Mouse (Mus musculus) spleen, postnatal 4 days (tissue): ENCODE data around the gene Gm27021.

Experiments
- DNase-seq, 2 experiments: peaks; one replicate each; pipeline ENCODE4 v3.0.0; 2022; ENCODE audit warnings: low spot score in 2 of 2

Gene Gm27021

DNA sequence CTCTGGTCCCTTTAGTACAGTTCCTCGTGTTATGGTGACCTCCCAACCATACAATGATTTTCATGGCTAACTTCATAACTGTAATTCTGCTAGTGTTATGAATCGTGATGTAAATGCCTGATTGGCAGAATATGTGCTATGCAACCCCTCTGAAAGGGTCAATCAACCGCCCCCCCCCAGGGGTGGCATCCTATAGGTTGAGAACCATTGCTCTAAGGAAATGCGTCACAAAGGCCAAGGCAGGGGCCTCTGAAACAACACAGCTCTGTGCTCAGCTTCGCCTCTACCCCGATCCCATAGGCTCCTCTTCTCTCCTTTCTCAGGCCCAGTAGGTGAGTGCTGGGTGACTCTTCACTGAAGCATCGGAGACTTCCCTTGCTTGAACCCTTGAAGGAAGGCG lies 17.7 kb upstream of the Gm27021 start:
- DNase-seq, result no peak

DNA sequence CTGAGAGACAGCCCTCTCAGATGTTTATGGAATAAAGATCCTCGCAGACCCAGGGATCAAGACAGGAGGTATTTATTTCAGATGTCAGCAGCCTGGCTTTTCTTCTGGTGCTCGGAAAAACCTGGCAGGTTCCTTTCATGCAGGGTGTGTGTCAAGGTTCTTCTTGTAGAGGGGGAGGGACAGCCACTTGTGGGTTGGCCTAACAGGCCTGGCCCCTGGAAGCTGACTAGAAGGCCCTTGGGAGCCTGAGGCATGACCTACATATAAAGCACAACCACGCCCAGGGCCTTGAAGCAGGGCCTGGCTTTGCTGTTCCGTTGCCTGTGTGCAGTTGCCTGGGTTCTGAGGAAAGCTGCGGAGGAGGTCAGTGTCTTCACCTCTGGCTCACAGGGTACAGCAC lies 17.2 kb upstream of the Gm27021 start:
- DNase-seq, result no peak

DNA sequence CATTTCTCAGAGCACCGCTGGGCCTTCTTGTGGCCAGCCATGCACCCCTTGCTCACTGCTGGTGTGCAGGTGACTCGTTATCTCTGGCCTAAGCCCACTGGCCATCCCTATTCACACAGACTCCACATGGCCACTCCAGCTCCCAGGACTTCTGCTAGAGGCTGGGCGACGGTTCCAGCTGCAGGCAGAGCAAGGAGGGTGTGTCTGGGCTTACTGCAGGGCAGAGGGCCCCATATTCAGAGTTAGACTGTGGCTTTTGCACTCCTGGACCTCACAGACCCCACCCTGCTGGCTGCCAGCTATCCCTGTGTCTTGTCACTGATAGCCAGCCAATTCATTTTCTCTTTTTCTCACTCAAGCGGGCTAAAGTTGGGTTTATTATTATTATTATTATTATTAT lies 16.2 kb upstream of the Gm27021 start:
- no peak for DNase-seq

- peak; percentile 79 to 90 for DNase-seq
Observed at GRCm38 (mm10) chr8:120683602-120684001, 15.7 kb upstream of the Gm27021 start.

- no peak for DNase-seq
Observed at GRCm38 (mm10) chr8:120681113-120681512, 13.2 kb upstream of the Gm27021 start.

DNA sequence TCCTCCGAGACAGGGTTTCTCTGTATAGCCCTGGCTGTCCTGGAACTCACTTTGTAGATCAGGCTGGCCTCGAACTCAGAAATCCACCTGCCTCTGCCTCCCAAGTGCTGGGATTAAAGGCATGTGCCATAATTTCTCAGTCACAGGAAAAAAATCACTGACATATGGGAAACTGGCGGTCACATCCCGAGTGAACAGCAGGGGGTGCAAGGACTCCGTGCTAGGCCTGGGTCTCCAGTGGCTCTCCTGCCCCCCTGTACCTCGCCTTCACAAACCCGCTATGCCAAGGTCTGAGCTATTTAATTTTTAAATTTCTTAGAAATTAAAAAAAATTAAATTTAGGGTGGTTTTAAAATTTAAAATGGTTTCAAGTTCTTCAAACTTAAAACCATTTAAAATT lies 12.5 kb upstream of the Gm27021 start:
- DNase-seq, result peak in 1 of 2 experiments; percentile 47

DNA sequence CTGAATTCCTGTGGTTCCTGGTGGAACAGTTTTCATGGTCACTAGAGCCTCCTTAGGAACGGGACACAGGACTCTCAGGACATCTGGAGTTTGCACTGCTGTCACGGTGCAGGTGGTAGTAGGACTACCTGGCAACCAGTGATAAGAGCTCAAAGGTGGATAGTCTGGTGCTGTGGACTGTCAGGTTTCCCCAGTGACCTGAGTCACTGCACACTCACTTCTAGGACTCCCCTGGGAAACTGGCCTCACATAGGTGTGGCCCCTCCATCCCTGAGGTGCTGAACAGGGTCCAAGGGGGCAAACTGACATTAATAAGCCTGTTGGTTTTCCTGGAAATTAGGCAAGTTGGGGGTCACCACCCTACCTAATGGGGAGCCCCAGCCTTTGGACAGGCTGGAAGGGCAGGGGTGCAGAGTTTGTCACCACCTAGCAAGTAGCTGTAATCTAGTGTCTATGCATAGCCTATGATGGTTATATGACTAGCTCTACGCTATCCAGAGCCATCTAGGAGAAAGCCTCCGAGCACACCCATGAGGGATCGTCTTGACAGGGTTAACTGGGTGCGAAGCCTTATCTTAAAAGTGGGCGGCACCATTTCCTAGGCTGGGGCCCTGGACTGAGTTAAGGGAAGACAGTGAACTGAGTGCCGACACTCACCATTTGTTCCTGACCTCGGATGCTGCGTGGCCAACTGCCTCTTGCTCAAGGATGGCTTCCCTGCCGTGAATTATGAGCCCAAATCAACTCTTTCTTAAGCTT lies 11.9 kb upstream of the Gm27021 start:
- DNase-seq, result no peak

DNA sequence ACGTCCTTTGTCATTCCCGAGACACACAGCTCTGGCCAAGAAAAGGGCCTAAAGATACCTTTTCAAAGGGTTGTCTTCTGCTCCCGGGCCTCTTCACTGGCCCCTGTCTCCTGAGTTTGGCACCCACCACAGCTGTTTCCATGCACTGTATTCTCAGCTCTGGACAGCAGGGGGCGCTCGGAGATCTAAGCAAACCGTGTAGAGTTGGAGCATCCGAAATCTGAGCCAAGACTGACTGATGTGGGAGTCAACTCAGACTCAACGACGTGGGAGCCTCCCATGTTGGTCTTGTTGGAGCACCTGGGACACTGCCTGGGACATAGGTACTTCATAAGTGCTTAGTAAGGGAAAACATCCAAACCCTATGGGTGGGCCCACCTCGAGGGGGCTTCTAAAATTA lies 10.6 kb upstream of the Gm27021 start:
- peak; percentile 77 to 95 for DNase-seq

DNA sequence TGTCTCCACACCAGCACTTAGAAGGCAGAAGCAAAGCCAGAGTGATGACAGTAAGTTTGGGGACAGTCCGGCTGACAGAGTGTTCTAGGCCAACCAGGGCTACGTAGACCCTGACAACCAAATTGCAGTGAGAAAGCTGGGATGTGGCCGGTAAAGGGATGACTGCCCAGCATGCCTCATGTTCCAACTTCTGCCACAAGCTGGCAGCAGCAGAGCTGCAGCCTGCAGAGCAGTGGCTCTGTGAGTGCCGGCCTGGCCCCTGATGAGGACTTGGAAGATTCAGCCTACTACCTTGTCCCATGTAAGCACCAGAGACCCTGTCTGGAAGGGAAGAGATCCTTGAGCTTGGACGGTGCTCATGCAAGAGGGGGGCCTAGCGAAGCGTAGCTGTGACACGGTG lies 7.8 kb upstream of the Gm27021 start:
- DNase-seq, result no peak

GRCm38 (mm10) chr8:120673298-120673697 lies 5.4 kb upstream of the Gm27021 start:
- no peak for DNase-seq

DNA sequence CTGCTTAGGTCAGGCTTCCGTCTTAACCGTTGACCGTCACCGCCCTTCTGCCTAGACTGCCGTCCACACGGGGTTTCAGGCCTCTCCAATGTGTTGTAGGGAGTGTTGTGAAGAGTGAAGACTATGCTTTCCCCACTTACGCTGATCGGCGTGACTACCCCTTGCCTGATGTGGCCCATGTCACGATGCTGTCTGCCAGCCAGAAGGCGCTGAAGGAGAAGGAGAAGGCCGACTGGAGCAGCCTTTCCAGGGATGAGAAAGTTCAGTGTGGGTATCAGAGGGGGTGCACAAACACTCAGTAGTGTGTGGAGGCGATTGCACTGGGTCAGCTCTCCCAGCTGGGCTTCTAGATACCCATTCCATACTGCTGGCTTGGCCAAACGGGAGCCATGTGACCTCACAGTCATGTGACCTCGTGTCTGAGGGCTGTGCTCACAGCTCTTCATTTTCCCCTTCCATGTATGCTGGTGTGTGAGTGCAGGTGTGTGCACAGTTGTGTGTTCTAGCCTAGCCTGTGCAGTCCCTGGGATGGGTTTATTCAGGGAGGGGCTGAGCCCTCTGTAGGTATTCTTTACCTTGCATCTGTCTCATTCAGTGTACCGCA lies 4.8 kb upstream of the Gm27021 start:
- no peak for DNase-seq

- no peak for DNase-seq
Observed at GRCm38 (mm10) chr8:120671775-120672174, 3.9 kb upstream of the Gm27021 start.

GRCm38 (mm10) chr8:120668374-120668905 lies 561 bp upstream of the Gm27021 start, which contains the start of gene Emc8:
TSS of gene Emc8 (minus strand) at chr8:120668573.
- no peak for DNase-seq

DNA sequence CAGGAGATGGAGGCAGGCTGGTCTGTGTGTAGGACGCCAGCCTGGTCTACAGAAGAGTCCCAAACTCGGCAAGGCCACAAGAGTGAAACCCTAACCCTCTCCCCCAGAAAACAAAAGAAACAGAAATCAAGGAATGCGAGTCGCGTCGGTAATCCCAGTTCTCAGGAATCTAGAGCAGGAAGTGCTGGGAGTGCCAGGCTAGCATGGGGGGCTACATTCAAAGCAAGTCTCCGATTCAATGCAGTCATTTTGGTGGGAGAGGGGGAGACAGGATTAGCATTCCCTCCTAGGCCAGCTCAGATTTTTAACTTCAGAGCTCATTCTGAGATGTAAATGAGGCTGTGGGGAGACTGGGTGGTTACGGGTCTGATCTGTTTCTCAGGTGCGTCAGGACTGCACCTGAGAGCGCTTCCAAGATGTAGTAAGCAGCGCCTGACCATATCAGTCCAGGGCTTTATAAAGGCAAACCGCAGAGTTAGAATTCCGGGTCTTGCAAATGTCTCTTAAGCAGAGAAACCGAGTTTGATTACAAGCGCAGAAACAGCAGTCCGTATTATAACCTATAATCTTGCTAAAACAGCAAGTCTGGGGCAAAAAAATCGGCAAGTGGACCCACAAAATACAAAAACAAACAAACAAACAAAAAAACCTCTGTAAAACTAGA lies 940 bp downstream of the Gm27021 start:
- DNase-seq, result no peak

DNA sequence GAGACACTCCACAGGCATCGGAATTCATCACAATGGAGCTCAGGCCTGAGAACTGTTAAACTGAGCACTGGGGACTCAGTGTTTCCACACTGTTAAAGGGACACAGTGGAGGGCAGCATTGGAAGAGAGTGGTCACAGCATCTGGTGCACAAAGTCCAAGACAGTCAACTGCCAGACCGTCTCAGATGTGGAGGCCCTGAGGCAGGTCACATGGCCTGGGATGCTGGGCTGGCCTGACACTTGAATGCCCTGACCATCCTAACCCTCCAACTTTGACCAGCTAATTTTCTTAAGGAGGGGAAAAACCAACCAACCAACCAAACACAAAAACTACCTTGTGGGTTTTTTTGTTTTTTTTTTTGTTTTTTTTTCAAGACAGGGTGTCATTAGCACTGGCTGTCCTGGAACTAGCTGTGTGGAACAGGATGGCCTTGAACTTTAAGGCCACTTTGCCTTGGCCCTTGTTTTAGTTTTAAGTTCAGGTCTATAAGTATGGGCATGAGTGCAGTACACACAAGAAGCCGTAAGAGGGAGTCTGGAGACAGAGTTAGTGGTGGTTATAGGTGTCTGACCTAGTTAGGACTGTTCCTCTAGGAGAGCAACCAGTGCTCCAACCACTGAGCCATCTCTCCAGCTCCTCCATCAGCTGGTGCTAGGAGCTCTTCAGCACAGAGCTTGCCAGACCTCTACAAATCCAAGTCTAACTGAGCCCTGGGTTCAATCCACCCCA lies 2.0 kb downstream of the Gm27021 start:
- peak in 1 of 2 experiments; percentile 45 for DNase-seq

- no peak for DNase-seq
Observed at GRCm38 (mm10) chr8:120664566-120664965, 3.3 kb downstream of the Gm27021 start.

- DNase-seq, result no peak
Observed at GRCm38 (mm10) chr8:120657415-120657814, 10.5 kb downstream of the Gm27021 start.

DNA sequence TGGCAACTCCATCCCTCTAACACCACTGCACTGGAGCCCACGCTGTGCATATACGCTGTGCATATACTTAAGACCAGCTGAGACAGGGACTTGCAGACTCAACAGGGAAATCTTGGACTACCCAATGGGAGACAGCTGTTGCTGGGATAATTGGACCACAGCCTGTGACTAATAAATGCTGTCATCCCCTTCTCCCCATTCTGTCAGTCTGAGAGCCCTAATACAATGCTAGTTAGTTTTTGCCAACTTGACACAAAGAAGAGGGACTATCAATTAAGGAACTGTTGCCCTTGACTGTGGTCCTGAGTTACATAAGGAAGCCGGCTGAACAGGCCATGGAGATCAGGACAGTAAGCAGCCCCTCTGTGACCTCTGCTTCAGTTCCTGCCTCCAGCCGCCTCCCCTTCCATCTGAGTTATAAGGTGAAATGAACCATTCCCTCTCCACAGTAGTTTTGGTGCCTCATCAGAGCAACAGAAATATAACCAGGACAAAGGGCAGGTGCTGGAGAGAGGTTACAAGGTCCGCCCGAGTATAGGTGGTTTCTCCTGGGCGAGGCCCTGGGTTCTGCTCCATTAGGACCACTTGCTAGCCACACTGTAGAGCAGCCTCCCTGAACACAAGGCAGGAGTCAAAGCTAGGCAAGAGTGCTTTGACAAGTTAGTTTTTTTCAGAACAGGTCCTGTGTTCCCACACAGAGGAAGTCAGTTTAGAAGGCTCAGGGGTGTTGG lies 11.4 kb downstream of the Gm27021 start:
- no peak for DNase-seq

DNA sequence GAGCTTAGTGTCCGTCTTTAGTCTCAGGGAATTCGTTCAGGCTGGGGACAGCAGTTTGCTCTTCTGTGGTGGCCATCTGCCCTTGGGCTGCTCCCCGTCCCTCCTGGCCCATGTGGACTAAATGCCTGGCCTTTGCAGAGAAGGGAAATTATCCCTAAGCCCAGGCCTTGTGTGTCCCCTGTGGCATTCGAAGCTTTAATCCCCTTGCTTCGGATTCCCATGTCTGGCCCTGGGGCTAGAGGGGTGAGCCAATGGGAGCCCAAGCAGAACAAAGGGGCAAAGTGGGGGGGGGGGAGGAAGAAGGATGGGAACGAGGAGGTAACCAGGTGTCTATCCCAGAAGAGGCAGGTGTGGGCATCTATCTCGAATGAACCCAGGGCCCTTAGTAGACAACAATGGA lies 20.3 kb downstream of the Gm27021 start, which contains the start of gene 1190005I06Rik:
TSS of gene 1190005I06Rik (minus strand) at position 101 of the 400 bp plus-strand sequence.
- no peak for DNase-seq

DNA sequence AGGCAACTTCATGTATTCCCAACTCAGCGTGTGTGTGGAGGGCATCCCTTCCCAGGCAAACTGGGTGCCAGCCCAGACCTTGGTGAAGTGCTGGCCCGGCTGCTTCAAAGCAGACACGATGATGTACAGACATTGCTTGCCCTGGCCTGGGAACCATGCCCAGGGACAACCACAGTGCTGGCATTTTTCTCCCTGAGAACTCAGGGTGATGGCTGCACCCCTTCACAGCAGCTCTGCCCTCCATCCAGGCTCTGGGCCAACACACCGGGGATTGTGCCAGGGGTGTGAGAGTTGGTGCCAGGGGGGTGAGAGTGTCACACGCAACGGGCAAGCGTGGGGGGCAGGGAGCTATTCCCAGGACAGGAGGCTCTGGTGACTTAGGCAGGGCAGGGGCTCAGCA lies 23.2 kb downstream of the Gm27021 start:
- DNase-seq, result no peak

DNA sequence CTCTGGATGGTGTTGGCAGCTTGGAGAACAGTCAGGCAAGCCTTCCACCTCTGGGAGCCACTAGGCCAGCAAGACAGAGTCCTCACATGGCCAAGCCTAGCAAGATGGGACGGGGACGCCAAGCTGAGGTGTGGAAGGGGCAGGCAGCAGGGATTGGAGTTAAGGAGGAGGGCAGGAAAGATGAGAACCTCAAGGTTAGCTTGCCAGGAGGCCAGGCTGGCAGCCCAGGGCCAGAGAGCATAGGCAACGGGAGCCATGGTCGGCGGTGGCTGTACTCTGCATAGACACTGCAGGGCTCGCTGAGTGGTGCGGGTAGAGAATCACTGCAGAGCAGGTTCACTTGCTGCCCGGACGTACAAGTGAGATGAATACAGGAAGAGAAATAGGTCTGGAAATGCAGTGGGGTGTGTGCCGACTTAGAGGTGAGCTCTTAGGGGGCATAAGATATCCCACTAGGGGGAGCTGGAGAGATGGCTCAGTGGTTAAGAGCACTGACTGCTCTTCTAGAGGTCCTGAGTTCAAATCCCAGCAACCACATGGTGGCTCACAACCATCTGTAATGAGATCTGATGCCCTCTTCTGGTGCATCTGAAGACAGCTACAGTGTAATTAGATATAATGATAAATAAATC lies 25.7 kb downstream of the Gm27021 start:
- DNase-seq, result no peak
